Mouse (Mus musculus) embryo, embryonic 9.5 days (tissue): Measurements from ENCODE around the gene Znfx1.

Experiments used
- DNase-seq: peaks from one replicate; pipeline ENCODE4 v3.0.0-alpha.2; 2017; ENCODE audit errors: extremely low spot score

Znfx1 gene

GRCm38 (mm10) chr2:167071641-167072601 lies 9.1 kb upstream of the Znfx1 start:
- peak; percentile 93 for DNase-seq

- no peak for DNase-seq
Observed at GRCm38 (mm10) chr2:167071266-167071640, 8.4 kb upstream of the Znfx1 start.

GRCm38 (mm10) chr2:167070341-167070740 lies 7.5 kb upstream of the Znfx1 start:
- DNase-seq = no peak

GRCm38 (mm10) chr2:167067575-167067974 lies 4.8 kb upstream of the Znfx1 start:
- no peak for DNase-seq

GRCm38 (mm10) chr2:167066528-167067516 lies 4.0 kb upstream of the Znfx1 start:
- DNase-seq = peak; percentile 75

- no peak for DNase-seq
Observed at GRCm38 (mm10) chr2:167066031-167066430, 3.2 kb upstream of the Znfx1 start.

GRCm38 (mm10) chr2:167064601-167065295 lies 1.9 kb upstream of the Znfx1 start:
- no peak for DNase-seq

GRCm38 (mm10) chr2:167063906-167064496 lies 1.2 kb upstream of the Znfx1 start:
- peak; percentile 42 for DNase-seq

GRCm38 (mm10) chr2:167062497-167062911 lies 311 bp downstream of the Znfx1 start:
- peak; percentile 90 for DNase-seq

- no peak for DNase-seq
Observed at GRCm38 (mm10) chr2:167061381-167062034, 1.3 kb downstream of the Znfx1 start.

- DNase-seq = no peak
Observed at GRCm38 (mm10) chr2:167060761-167061160, 2.1 kb downstream of the Znfx1 start.

- DNase-seq = no peak
Observed at GRCm38 (mm10) chr2:167060360-167060759, 2.5 kb downstream of the Znfx1 start.

GRCm38 (mm10) chr2:167059960-167060359 lies 2.9 kb downstream of the Znfx1 start:
- no peak for DNase-seq

- DNase-seq = no peak
Observed at GRCm38 (mm10) chr2:167059536-167059935, 3.3 kb downstream of the Znfx1 start.

GRCm38 (mm10) chr2:167058814-167059387 lies 3.9 kb downstream of the Znfx1 start:
- DNase-seq = no peak

- no peak for DNase-seq
Observed at GRCm38 (mm10) chr2:167058201-167058600, 4.6 kb downstream of the Znfx1 start.

GRCm38 (mm10) chr2:167056942-167057323 lies 5.9 kb downstream of the Znfx1 start:
- DNase-seq = no peak

GRCm38 (mm10) chr2:167056210-167056941 lies 6.4 kb downstream of the Znfx1 start:
- DNase-seq = no peak

GRCm38 (mm10) chr2:167055386-167055785 lies 7.4 kb downstream of the Znfx1 start:
- DNase-seq = no peak
